Mouse (Mus musculus) frontal cortex, postnatal 36 days (tissue): ENCODE measurements around the gene Agtpbp1.

ENCODE experiments used
- DNase-seq, 2 experiments: peaks; one replicate each; pipeline ENCODE4 v3.0.0; 2022; ENCODE audit warnings: low spot score in 2 of 2

Gene Agtpbp1

GRCm38 (mm10) chr13:59423871-59424270 lies 161.2 kb downstream of the Agtpbp1 start:
- no peak for DNase-seq

- peak; percentile 30 to 58 for DNase-seq
Observed at GRCm38 (mm10) chr13:59416530-59417230, 168.3 kb downstream of the Agtpbp1 start.

GRCm38 (mm10) chr13:59413885-59414284 lies 171.1 kb downstream of the Agtpbp1 start:
- no peak for DNase-seq

- DNase-seq: no peak
Observed at GRCm38 (mm10) chr13:59412672-59413071, 172.4 kb downstream of the Agtpbp1 start.

GRCm38 (mm10) chr13:59407182-59407581 lies 177.8 kb downstream of the Agtpbp1 start:
- no peak for DNase-seq

GRCm38 (mm10) chr13:59402026-59402775 lies 182.8 kb downstream of the Agtpbp1 start:
- peak; percentile 72 to 92 for DNase-seq

GRCm38 (mm10) chr13:59397571-59397970 lies 187.5 kb downstream of the Agtpbp1 start:
- peak; percentile 47 to 59 for DNase-seq
